Mouse (Mus musculus) c-Kit-positive CD71-positive TER-119-negative erythroid progenitor cells, embryonic 14.5 days (primary cell): ENCODE measurements at regions not wholly inside any gene's neighbourhood (a gene's known extent, or its start where the extent isn't known, plus 50 kb on each side); places are given as distances from the start of the nearest gene placed in this dataset.

ENCODE experiments used
- DNase-seq: peaks from one replicate; pipeline ENCODE4 v3.0.0-alpha.2; 2013; ENCODE audit warnings: low read depth

DNA sequence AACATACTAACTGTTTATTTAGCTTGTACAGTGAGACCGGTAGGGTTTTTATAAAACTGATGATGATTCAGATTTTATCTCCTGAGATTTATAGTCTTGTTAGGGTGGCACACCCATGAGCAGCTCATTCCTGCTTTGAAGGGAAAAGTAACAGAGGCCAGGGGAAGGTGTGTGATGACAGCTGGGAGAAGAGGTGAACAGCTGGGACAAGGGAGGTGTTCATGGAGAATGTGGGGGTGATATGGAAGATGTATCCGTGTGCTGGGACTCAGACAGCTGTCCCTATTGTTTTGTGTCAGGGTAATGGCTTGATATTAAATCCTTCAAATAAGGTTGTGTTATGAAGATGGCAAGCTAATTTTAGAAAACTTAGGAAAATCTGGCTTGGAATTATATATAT is 2238.4 kb upstream of the Gm7489 start:
- no peak for DNase-seq

DNA sequence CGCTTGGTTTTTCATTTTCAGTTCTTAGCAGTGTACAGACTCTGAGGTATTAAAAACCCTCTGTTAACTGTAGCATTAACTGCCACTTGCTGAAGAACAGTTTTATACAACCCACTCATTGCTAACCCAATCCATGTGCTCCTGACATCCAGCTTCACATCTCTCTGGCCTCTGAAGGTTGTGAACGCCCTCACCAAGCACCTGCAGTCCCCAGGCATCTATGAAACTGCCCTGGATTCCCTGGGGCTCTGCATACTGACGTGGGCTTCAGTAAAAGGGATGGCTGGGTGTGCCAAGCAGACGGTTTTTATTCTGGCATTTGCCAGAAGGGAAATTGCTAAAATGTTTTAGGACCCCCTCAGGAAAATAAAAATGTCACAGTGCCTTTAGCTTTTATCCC is 2232.2 kb upstream of the Gm7489 start:
- DNase-seq: no peak

DNA sequence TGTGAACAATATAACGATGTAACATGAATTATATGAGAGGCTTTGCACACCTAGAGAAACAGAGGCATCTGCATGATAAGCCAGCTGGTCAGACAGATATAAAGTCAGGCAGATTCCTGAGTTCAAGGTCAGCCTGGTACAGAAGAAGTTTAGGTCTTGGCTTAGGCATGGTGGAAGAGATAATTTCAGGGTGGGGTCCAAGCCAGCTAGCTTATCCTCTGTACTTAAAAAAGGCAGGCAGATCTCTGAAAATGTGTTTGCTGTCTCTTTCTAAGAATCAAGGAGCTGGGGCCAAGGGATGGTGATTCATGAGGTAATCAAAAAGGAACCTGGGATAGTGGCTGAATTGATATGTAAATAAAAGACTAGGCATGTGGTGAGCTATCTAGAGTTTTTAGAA is 2227.1 kb upstream of the Gm7489 start:
- DNase-seq: peak; percentile 3

DNA sequence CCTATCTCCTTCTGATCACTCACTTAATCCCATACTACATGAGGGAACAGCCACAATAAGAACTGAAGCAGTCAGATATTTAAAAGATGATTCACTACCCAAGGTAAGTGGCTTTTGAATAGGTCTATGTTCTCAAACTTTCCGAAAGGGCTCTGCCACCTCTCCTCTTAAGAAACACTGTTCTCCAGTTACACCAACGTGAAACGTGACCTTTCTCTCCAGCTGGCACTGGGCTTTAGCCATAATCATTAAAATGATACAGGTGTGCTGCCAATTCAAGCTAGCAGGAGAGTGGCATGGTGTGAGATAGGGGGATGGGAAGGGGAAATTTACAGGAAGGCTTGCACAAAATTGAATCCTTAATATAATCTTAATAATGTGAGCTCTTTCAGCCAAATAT is 2216.4 kb upstream of the Gm7489 start:
- DNase-seq: no peak

DNA sequence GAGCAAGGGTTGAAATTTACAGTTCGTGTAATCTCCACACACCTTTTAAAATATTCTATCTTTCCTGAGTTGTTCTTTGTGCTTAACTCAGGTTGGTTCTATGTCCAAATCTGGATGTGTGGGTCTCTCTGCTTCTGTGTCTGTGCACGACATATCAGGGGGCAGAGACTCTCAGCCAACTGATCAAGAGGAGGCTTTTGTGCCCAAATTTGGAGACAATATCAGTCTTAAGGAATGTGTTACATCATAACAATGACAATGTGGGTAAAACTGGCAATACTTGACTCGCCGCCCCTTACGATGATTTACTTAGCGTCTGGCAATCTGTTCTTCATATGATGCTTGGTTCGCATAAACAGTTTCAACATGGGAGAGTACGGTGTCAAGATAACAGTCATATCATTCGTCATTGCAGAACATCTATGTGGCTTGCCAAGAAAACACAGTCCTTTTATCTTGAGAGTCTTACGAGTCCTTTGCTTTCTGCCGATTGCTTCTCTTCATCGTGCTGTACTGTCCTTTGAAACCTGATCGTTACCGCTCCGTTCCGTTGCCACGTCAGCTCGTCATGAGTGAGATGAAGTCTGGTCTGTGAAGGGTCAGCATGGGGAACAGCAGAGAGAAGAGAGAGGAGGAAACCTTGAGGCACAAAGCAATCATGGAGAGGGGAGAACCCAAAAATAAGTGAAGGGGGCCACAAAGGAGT is 2212.9 kb upstream of the Gm7489 start:
- DNase-seq: no peak

DNA sequence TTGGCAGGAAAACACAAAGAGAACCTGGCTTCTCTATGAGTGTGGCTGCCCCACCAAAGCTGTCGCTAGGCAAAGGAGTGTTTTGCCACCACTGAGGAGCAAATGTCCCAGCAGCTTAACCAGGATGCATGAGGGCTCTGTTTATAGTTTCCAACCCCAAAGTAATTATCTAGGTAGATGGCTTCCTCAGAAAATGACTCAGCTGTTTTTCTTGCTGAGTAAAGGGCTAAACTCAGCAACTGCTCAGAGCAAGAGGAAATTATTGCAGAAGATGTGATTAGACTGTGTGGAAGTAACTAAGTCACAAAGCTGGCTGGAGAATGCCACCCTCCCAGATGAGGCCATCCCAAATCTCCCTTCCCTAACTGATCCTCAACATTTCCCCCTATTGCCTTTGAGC is 2211.2 kb upstream of the Gm7489 start:
- DNase-seq: no peak

DNA sequence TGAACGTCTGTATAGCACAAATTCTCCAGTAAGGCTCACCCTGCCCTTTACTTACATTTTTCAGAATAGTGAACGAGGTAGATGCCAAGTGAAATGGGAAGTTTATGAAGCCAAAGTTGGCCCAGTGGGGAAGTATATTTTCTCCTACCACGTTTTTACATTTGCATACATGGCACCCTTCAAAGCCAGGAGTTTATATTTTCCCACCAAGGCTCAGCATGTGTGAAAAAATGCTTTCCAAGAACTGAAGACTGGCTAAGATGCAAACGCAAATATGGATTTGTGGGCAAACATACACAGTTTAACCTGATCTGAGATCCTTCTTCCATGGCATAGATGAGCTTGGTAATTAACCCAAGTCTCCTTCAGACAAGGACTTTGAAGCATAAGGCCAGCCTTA is 2209.4 kb upstream of the Gm7489 start:
- DNase-seq: no peak

DNA sequence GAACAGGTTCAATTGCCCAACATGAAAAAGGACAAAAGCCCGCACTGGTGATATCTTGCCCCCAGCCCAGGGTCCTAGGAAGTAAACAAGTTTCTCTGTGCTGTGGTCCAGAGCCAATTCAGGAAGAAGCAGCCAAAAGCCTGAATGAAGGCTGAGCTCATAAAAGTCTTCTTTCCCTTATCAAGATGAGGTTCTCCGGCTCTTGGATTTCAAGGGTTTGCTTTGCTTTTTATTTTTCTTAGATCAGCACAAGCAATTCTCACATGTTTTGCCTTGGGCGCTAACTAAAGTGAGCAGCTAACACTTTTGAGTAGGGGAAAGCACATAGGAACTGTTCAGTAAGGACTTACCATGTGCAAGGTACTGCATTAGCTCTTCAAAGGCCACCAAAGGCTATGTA is 2208.0 kb upstream of the Gm7489 start:
- no peak for DNase-seq

DNA sequence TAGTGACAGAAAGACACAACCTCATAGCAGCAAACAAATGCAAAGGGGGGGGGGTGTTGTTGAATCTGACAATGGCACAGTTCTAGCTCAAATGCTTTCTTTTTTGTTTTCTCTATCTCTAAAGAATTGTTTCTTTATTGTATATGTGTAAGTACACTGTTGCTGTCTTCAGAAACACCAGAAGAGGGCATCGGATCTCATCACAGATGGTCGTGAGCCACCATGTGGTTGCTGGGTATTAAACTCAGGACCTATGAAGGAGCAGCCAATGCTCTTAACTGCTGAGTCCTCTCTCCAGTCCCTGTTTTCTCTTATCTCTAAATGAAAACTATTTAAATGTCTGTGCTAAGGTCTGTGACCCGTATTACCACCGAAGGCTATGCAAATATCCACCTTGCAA is 2207.4 kb upstream of the Gm7489 start:
- no peak for DNase-seq

DNA sequence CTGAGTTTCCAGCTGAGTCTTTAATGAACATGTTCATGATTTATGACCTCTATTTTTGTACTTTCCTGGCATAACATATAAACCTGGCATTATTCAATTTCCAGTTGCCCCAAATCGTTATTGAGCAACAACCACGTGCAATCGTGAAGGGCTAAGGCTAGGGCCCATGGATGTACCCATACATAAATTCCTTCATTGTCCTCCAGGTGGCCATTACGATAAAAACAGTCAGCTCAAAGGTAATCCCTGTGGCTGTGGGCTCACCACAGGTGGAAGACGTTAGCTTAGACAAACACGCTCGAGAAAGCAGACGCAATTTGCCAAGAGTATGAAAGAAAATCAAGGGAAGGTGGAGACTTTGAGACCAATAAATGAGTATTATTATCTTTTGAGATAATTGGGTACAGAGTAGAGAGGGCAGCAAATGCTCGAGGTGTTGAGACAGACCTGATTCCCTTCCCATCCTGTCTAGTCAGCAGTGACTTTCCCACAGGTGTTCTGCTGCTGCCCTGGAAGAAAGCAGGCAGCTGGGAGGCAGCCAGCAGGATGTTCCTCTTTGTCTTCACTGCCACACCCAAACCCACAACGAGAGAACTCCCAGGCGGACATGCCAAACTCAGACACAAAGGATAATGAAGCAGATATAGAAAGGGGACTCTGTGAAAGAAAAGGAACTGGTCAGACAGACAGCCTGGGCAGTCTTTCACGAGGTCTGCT is 2205.4 kb upstream of the Gm7489 start:
- DNase-seq: no peak

DNA sequence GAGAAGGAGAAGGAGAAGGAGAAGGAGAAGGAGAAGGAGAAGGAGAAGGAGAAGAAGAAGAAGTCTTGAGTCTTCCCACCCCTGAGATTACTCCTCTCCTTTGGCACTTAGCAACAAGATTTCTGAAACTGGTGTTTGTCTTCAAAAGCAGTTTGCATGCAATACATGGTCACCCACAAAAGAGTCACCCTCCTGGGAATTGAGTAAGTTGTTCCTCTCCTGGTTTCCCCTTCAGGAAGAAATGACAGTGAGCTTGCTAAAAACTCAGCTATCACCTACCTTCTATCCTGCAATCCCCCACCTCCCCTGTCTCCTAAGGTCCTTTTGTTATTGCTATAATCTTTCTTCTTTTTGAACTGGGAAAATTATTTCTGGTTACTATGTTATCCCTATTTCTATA is 2204.2 kb upstream of the Gm7489 start:
- no peak for DNase-seq

DNA sequence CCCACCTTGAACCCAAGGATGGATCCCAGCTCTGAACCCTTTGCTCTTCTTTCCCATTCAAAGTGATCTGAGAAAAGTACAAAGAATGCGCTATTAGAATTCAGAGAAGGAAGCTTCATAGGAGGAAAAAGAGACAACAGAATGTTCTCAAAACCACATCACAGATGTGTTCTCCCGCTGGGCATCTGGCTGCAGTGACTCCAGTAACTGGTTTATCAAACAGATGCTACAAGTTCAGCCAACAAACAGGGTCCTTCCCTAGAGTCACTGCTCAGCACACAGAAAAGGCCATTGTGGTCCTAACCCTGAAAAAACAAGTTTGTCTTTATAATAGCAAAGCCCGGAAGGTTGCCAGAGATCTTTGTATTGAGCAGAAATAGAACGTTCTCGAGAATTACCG is 2203.5 kb upstream of the Gm7489 start:
- no peak for DNase-seq

DNA sequence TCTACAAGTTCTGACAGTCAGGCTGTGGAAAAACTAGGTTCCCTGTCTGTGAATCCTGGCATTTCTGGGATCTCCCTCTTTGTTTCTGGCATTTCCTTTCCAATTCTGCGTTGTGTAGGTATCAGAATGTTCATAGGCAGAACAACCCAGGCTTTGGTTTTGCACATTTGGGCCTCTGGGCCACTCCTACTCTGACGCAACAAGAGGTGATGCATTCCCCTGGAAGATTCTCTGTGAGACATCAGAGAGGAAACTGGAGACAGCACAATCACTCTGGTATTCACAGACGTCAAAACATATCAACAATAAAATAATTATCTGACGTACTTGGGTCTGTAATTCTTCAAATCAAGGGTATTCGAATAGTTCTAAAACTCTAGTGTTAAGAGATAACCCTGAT is 2202.4 kb upstream of the Gm7489 start:
- DNase-seq: no peak

DNA sequence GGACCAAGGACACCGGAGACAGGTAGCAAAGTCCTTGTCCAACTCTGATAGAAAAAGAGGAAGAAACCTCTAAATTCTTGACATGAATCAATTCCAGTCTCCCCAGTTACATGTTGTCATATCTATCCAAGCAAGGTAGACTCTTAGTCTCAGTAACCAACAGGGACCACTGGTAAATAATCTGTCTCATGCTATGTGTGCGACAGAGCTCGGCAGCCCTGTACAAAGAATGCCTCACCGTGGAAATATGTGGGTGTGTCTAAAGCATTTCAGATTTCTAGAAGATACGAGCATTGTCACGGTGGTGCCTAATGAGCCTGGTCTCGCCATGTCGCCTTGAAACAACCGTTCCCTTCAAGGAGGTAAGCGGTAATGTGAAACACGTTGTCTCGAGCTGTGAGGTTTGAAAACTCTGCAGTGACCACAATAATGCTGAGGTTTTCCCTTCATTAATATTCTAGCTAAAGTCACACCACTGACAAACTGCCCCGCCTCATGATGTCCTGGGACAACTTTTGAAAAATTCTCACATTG is 2197.6 kb upstream of the Gm7489 start:
- no peak for DNase-seq

DNA sequence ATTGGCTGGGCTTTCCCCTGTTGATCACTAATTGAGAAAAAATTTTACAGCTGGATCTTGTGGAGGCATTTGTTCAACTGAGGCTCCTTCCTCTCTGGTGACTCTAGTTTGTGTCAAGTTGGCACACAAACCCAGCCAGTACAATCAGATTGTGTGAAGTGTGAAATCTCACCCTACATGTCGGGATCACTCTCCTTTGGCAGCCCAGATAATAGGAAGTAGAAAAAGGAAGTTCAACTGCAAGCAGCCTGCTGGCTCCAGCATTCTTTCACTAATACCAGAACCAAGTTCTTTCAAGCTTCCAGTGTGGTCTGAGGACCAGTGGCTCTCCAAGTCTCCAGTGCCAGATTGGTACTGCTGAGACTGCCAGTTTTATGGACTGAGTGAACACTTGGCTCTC is 2195.2 kb upstream of the Gm7489 start:
- no peak for DNase-seq

DNA sequence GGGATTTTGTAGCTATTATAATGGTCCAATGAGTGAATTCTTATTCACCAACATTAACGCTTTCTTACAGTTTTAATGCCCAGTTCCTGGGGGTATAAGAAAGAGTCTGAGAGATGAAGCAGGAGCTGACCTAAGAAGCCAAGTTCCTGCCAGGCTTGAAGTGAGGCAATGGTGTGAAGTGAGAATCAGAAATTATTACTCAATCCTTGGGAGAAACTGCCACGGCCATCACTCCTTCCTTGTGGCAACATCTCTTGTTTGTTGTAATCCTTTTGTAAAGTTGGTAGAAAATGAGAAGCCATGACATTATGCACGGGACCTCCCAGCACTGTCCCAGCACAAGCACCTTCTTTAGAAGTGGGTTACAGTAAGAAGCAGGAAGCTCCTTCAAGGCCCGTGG is 2192.0 kb upstream of the Gm7489 start:
- no peak for DNase-seq

DNA sequence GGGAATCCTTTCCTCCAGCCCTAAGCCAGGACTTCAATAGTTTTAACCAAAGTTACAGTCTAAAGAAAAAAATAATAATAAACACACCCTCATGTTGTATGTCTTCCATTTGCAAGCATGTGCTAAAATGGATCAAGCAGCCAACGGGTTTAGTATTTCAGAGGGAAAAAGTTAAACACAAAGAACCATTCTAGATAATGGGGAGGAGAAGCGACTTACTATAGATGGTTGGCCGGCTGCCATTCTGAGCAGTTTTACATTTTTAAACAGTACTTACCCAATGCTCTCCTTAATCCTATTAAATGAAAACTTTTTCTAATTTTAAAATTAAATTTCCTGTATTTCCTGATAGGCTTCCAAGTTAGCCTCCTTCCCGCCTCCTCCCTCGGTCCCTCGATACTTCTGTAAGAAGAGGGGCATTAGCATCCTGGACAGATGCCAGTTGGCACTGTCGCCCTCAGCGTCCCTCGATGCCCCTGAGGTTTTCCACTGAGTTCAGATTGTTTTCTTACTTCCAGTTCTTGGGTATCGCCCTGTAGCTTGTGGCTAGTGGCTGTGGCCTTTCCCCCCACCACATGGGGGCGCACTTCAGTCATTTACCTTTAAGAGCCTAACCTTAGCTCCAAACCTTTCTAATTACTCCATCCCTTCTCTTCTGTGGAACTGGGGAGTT is 2188.2 kb upstream of the Gm7489 start:
- DNase-seq: peak; percentile 25

DNA sequence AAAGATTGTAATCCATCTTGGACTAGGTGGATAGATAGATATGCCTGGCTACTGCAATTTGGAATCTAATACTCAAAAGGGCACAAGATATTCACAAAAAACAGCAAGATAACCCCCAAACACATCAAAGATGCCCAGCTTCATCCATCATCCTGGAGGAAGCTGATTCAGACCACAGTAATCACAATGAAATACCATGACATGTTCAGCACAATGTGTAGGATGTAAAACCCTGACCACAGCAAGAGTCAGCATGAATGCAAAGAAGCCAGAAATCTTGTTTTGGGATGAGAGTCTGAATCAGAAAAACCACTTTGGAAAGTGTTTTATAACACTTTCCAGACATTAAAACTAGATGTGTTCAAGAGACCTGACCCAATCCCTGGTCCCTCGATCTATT is 2180.5 kb upstream of the Gm7489 start:
- DNase-seq: no peak

DNA sequence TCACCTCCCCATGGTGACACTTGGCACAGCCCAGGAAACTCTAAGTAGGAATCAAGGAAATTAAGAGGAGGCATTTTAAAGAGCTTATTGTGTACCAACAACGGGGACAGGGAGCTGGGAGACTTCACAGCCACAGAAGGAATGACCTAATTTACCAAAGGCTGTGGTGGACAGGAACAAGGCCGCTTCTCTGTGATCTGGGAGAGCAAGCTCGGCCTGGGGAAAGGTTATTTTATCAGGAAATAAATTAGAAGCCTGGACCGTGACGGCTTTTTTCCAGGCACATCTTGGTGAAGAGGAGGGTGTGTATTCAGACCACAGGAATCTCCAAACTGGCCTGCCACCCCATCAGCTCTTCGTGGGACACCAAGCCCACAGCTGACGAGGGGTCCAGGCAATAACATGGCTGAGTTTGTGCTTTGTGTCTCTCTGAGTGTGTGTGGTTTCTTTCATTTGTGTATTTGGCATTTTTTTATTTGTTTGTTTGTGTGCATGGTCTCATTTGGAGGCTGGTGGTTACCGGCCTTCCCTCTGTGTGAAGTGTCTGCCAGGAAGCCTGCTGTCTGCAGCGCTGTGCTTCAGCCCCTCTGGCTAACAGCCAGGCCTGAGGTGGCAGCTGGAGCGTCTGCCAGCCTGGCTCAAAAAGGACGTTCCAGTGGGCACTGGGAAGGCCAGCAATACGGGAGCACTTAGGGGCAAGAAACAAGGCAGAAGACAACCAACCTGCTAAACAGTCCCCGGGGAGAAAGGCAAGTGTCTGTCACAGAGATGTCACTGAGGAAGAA is 2174.6 kb upstream of the Gm7489 start:
- no peak for DNase-seq

DNA sequence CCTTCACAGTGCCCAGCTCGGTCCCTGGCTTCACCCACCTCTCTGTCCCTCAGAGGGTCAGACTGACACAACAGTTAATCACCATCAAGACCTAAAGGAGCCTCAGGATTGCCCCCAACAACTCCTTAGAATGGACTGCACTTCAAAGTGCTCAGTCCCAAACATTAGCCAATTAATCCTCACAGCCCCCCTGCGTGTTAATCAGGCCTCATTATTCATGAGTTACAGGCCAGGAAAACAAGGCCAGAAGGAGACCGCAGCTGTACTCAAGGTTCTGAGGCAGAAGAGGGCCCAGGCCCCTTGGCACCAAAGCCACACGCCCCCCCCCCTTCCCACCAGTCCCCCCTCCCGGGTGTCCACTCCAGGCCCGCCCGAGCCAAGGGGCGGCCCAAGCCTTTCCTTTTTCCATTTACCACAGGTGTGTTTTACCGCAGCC is 2163.8 kb upstream of the Gm7489 start:
- no peak for DNase-seq

DNA sequence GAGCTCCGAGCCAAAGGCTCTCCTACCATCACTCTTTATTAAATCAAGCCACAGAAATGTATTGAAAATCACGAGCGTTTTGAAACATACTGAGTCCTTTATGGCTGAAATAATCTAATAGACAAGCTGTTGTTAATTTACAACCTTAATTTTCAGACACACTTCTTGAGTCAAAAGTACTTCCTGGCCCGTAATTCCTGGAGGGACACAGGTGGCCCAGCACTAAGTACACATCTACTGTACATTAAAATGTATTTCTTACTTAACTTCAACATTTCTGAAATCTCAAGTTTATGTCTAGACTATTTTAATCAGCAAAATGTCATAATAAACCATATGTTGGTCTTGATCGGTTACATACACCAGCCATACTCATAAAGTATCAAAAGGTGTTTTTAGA is 2163.3 kb upstream of the Gm7489 start:
- DNase-seq: no peak

DNA sequence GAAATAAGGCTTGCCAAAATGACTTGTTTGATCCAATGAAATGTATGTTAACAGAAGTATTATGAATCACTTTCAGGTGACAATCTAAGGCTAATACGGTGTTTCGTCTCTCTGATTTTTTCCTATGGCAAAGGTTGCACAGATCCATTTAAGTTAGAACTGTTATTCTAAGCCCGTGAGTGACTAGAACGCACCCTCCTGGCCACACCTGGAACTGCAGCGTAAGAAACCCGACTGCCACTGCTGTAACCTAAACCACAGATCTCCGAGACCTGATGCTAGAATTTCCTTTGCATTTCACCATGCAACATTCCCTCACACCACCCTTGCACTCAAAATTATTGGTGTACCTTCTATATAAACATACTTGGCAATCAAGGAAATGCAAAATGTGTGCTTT is 2160.6 kb upstream of the Gm7489 start:
- DNase-seq: no peak
